Mouse (Mus musculus): ENCODE measurements around the gene Rabif. TPM values are rescaled to one million over a fixed set of nuclear protein-coding genes. Genes with fewer than 3 reads are reported as not detected.
"Not testable (repeated sequence)": the region's sequence is repeated elsewhere in the genome, so short reads cannot be mapped to it uniquely, and the experiment has no call there.

Rabif gene
- polyA plus RNA-seq, 1 experiment from 2014 or later = 73.9 TPM

GRCm38 (mm10) chr1:134506201-134506600 is 11.8 kb downstream of the Rabif start:
- H3K4me3 ChIP-seq (replicated peaks; ENCODE audit: low read length) = no peak overlapping the region
- H3K4me2 ChIP-seq (replicated peaks) = no peak overlapping the region
- 96% methylated on average over 8 of the region's 8 CpGs for WGBS
- no peak for ATAC-seq (ENCODE audit: low FRiP score)
- no peak for DNase-seq (ENCODE audit: low spot score)
- peaks cover 43% of the 10 kb centered on the region for H3K36me3 ChIP-seq (replicated peaks; ENCODE audit: control insufficient read depth, insufficient read depth)
- no peak overlapping the region for H3K27ac ChIP-seq
- H3K9me3 ChIP-seq (ENCODE audit: control insufficient read depth, low read length) = no peaks in the 10 kb centered on the region
- no peak overlapping the region for H3K9ac ChIP-seq
- no peaks in the 10 kb centered on the region for H3K4me1 ChIP-seq (replicated peaks; ENCODE audit: control insufficient read depth, insufficient read depth, low read length)
- H3K27me3 ChIP-seq (ENCODE audit: control insufficient read depth, insufficient read depth, low read length) = no peaks in the 10 kb centered on the region

DNA sequence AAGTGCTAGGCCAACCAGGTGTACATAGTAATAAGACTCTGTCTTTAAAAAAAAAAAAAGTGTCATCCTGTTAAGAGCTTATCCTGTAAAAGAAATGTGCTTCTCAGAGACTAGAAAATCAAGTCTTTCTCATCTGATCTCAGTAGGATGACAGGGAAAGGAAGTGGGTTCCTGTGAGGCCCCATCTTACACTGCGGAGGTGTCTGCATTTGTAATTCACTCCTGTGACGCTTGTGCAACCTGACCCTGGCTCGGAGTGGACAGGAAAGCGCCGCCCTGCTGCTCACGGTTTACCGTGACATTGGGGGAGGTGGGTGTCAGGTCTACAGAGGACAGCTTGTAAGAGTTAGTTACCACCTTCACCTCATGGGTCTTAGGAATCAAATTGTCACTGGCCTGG is 15.6 kb downstream of the Rabif start:
- no peak overlapping the region for H3K4me3 ChIP-seq (replicated peaks; ENCODE audit: low read length)
- H3K27me3 ChIP-seq (ENCODE audit: control insufficient read depth, insufficient read depth, low read length) = peaks cover 7% of the 10 kb centered on the region; the same call in 1 of the 2 replicates
- peaks cover 11% of the 10 kb centered on the region; the same call in 1 of the 2 replicates for H3K4me1 ChIP-seq (replicated peaks; ENCODE audit: control insufficient read depth, insufficient read depth, low read length)
- peaks cover 35% of the 10 kb centered on the region for H3K36me3 ChIP-seq (replicated peaks; ENCODE audit: control insufficient read depth, insufficient read depth)
- H3K9me3 ChIP-seq (ENCODE audit: control insufficient read depth, low read length) = no peaks in the 10 kb centered on the region
- DNase-seq (ENCODE audit: low spot score) (no peak), ATAC-seq (ENCODE audit: low FRiP score) (no peak)
- no peak overlapping the region for H3K27ac ChIP-seq
- no peak overlapping the region for H3K4me2 ChIP-seq (replicated peaks)
- 64% methylated on average over 7 of the region's 7 CpGs for WGBS
- H3K9ac ChIP-seq = no peak overlapping the region

GRCm38 (mm10) chr1:134512183-134512582 is 17.7 kb downstream of the Rabif start:
- WGBS = 46% methylated on average over 4 of the region's 4 CpGs
- no peak overlapping the region for H3K27ac ChIP-seq
- ATAC-seq (ENCODE audit: low FRiP score) (peak; percentile 45; the same call in 1 of the 2 replicates), DNase-seq (ENCODE audit: low spot score) (peak; percentile 47)
- peaks cover 7% of the 10 kb centered on the region; the same call in 1 of the 2 replicates for H3K27me3 ChIP-seq (ENCODE audit: control insufficient read depth, insufficient read depth, low read length)
- peaks cover 21% of the 10 kb centered on the region for H3K36me3 ChIP-seq (replicated peaks; ENCODE audit: control insufficient read depth, insufficient read depth)
- H3K4me2 ChIP-seq (replicated peaks) = 0 out of 2 replicates have a peak overlapping the region, but pooled peaks have one; percentile 46
- H3K4me3 ChIP-seq (replicated peaks; ENCODE audit: low read length) = no peak overlapping the region
- no peak overlapping the region for H3K9ac ChIP-seq
- H3K9me3 ChIP-seq (ENCODE audit: control insufficient read depth, low read length) = no peaks in the 10 kb centered on the region
- H3K4me1 ChIP-seq (replicated peaks; ENCODE audit: control insufficient read depth, insufficient read depth, low read length) = peaks cover 17% of the 10 kb centered on the region; the same call in 1 of the 2 replicates

DNA sequence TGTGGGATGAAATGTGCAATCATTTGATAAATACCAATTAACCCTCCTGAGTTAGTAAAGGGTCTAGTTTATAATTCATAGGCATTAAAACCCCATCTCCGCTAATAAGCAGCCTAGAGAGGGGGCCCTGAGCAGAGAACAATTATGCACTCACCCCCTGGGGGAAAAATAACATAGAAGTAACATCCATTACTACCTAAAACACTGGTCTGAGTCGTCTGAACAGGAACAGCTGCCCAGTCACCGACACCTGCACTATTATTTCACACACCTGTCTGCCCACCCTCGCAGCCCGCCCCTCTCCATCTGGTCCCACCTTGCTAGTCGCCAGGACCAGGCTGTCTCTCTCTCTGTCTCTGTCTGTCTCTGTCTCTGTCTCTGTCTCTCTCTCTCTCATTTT is 18.1 kb downstream of the Rabif start:
- Histone ChIP-seq H3K9me3 (ENCODE audit: control insufficient read depth, low read length) (no peaks in the 10 kb centered on the region), H3K4me3 (replicated peaks; ENCODE audit: low read length) (no peak overlapping the region), H3K36me3 (replicated peaks; ENCODE audit: control insufficient read depth, insufficient read depth) (peaks cover 17% of the 10 kb centered on the region), H3K27ac (no peak overlapping the region), H3K9ac (no peak overlapping the region; the same call in 1 of the 2 replicates), H3K4me2 (replicated peaks) (peak overlapping the region; percentile 46), H3K4me1 (replicated peaks; ENCODE audit: control insufficient read depth, insufficient read depth, low read length) (peaks cover 17% of the 10 kb centered on the region; the same call in 1 of the 2 replicates), H3K27me3 (ENCODE audit: control insufficient read depth, insufficient read depth, low read length) (peaks cover 7% of the 10 kb centered on the region; the same call in 1 of the 2 replicates)
- 0 out of 2 replicates have a peak, but pooled peaks have one; percentile 2 for ATAC-seq (ENCODE audit: low FRiP score)
- 52% methylated on average over 6 of the region's 6 CpGs for WGBS
- DNase-seq (ENCODE audit: low spot score) = no peak

- peaks cover 7% of the 10 kb centered on the region; the same call in 1 of the 2 replicates for H3K27me3 ChIP-seq (ENCODE audit: control insufficient read depth, insufficient read depth, low read length)
- WGBS = 1% methylated on average over 38 of the region's 38 CpGs
- no peak overlapping the region for H3K27ac ChIP-seq
- peaks cover 11% of the 10 kb centered on the region for H3K36me3 ChIP-seq (replicated peaks; ENCODE audit: control insufficient read depth, insufficient read depth)
- H3K4me2 ChIP-seq (replicated peaks) = peak overlapping the region; percentile 46
- peak overlapping the region; percentile 23 for H3K4me3 ChIP-seq (replicated peaks; ENCODE audit: low read length)
- peaks cover 17% of the 10 kb centered on the region; the same call in 1 of the 2 replicates for H3K4me1 ChIP-seq (replicated peaks; ENCODE audit: control insufficient read depth, insufficient read depth, low read length)
- no peak for ATAC-seq (ENCODE audit: low FRiP score)
- no peaks in the 10 kb centered on the region for H3K9me3 ChIP-seq (ENCODE audit: control insufficient read depth, low read length)
- peak overlapping the region; percentile 14; the same call in 1 of the 2 replicates for H3K9ac ChIP-seq
- DNase-seq (ENCODE audit: low spot score) = peak; percentile 26
Observed at GRCm38 (mm10) chr1:134513312-134513860, 18.9 kb downstream of the Rabif start.

GRCm38 (mm10) chr1:134513876-134514590 is 19.6 kb downstream of the Rabif start:
- no peak for DNase-seq (ENCODE audit: low spot score)
- no peak for ATAC-seq (ENCODE audit: low FRiP score)
- H3K27me3 ChIP-seq (ENCODE audit: control insufficient read depth, insufficient read depth, low read length) = peaks cover 7% of the 10 kb centered on the region; the same call in 1 of the 2 replicates
- no peak overlapping the region for H3K27ac ChIP-seq
- no peaks in the 10 kb centered on the region for H3K9me3 ChIP-seq (ENCODE audit: control insufficient read depth, low read length)
- H3K36me3 ChIP-seq (replicated peaks; ENCODE audit: control insufficient read depth, insufficient read depth) = peaks cover 7% of the 10 kb centered on the region; the same call in 1 of the 2 replicates
- H3K4me3 ChIP-seq (replicated peaks; ENCODE audit: low read length) = peak overlapping the region; percentile 23; the same call in 1 of the 2 replicates
- peak overlapping the region; percentile 46 for H3K4me2 ChIP-seq (replicated peaks)
- H3K4me1 ChIP-seq (replicated peaks; ENCODE audit: control insufficient read depth, insufficient read depth, low read length) = peaks cover 17% of the 10 kb centered on the region; the same call in 1 of the 2 replicates
- 46% methylated on average over 16 of the region's 16 CpGs for WGBS
- H3K9ac ChIP-seq = no peak overlapping the region

GRCm38 (mm10) chr1:134515891-134516290 is 21.4 kb downstream of the Rabif start:
- Histone ChIP-seq H3K4me2 (replicated peaks) (no peak overlapping the region), H3K36me3 (replicated peaks; ENCODE audit: control insufficient read depth, insufficient read depth) (no peaks in the 10 kb centered on the region), H3K9ac (no peak overlapping the region), H3K27ac (no peak overlapping the region), H3K27me3 (ENCODE audit: control insufficient read depth, insufficient read depth, low read length) (peaks cover 7% of the 10 kb centered on the region; the same call in 1 of the 2 replicates), H3K9me3 (ENCODE audit: control insufficient read depth, low read length) (no peaks in the 10 kb centered on the region), H3K4me3 (replicated peaks; ENCODE audit: low read length) (no peak overlapping the region), H3K4me1 (replicated peaks; ENCODE audit: control insufficient read depth, insufficient read depth, low read length) (peaks cover 17% of the 10 kb centered on the region; the same call in 1 of the 2 replicates)
- 83% methylated on average over 2 of the region's 2 CpGs for WGBS
- ATAC-seq (ENCODE audit: low FRiP score) = no peak
- no peak for DNase-seq (ENCODE audit: low spot score)

- Histone ChIP-seq H3K27ac (no peak overlapping the region), H3K4me1 (replicated peaks; ENCODE audit: control insufficient read depth, insufficient read depth, low read length) (peaks cover 17% of the 10 kb centered on the region; the same call in 1 of the 2 replicates), H3K9ac (no peak overlapping the region), H3K4me3 (replicated peaks; ENCODE audit: low read length) (no peak overlapping the region), H3K27me3 (ENCODE audit: control insufficient read depth, insufficient read depth, low read length) (peaks cover 7% of the 10 kb centered on the region; the same call in 1 of the 2 replicates), H3K9me3 (ENCODE audit: control insufficient read depth, low read length) (no peaks in the 10 kb centered on the region), H3K4me2 (replicated peaks) (no peak overlapping the region), H3K36me3 (replicated peaks; ENCODE audit: control insufficient read depth, insufficient read depth) (no peaks in the 10 kb centered on the region)
- DNase-seq (ENCODE audit: low spot score) (peak; percentile 32), ATAC-seq (ENCODE audit: low FRiP score) (no peak; the same call in 1 of the 2 replicates)
- WGBS = 21% methylated on average over 4 of the region's 4 CpGs
Observed at GRCm38 (mm10) chr1:134516491-134517198, 22.2 kb downstream of the Rabif start.

DNA sequence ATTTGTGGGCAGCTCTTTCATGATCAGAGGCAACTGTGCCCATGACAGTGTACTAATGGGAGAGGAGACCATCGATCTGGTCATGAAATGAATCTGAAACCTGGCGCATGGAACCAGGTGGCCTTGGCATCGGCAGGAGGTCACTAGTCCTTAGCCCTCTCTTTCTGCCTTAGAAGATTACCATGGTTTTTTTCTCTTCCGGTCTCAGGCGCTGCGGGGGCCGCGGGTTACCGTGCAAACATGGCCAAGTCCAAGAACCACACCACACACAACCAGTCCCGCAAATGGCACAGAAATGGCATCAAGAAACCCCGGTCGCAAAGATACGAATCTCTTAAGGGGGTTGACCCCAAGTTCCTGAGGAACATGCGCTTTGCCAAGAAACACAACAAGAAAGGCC is 23.4 kb downstream of the Rabif start:
- H3K9me3 ChIP-seq (ENCODE audit: control insufficient read depth, low read length); DNase-seq (ENCODE audit: low spot score); H3K27ac ChIP-seq; ATAC-seq (ENCODE audit: low FRiP score); H3K4me2 ChIP-seq (replicated peaks); H3K4me1 ChIP-seq (replicated peaks; ENCODE audit: control insufficient read depth, insufficient read depth, low read length); H3K36me3 ChIP-seq (replicated peaks; ENCODE audit: control insufficient read depth, insufficient read depth); H3K4me3 ChIP-seq (replicated peaks; ENCODE audit: low read length); H3K9ac ChIP-seq; H3K27me3 ChIP-seq (ENCODE audit: control insufficient read depth, insufficient read depth, low read length): not testable (repeated sequence)
- whole genome bisulfite sequencing = 95% methylated on average over 14 of the region's 14 CpGs

All from hindbrain, embryonic 14.5 days (tissue).